Mouse (Mus musculus) urinary bladder, adult 2 months (tissue): ENCODE measurements around the gene Cnnm4. TPM values are rescaled to one million over a fixed set of nuclear protein-coding genes. Genes with fewer than 3 reads are reported as not detected.
A peak's percentile ranks its signal among the peaks of the same experiment; 100 is the strongest.

Experiments
- DNase-seq: peaks from one replicate; pipeline ENCODE4 v3.0.0; 2022; ENCODE audit warnings: low spot score
- polyA plus RNA-seq: library from polyadenylated mRNA; depleted of rRNA; stranded (reverse); fragments of >200 nt; gene quantifications from 2 replicates; pipeline ENCODE4 v1.2.3, GENCODE M21; 2012; rRNA removed

Gene Cnnm4
- 8.6 and 9.1 TPM in 2 replicates for polyA plus RNA-seq

GRCm38 (mm10) chr1:36471181-36472105 lies at the start of gene Cnnm4:
Gene Cnnm4, plus strand, starts transcription at chr1:36471620.
- DNase-seq, result peak; percentile 80

- DNase-seq, result no peak
Measured at GRCm38 (mm10) chr1:36429511-36429910, 41.9 kb upstream of the Cnnm4 start.

- DNase-seq, result no peak
Measured at GRCm38 (mm10) chr1:36432999-36433398, 38.4 kb upstream of the Cnnm4 start.

- no peak for DNase-seq
Measured at GRCm38 (mm10) chr1:36433616-36434015, 37.8 kb upstream of the Cnnm4 start.

GRCm38 (mm10) chr1:36435071-36435470 lies 36.3 kb upstream of the Cnnm4 start:
- DNase-seq, result no peak

- DNase-seq, result no peak
Measured at GRCm38 (mm10) chr1:36436515-36436914, 34.9 kb upstream of the Cnnm4 start.

GRCm38 (mm10) chr1:36437223-36437622 lies 34.2 kb upstream of the Cnnm4 start:
- no peak for DNase-seq

GRCm38 (mm10) chr1:36441101-36441500 lies 30.3 kb upstream of the Cnnm4 start:
- DNase-seq, result no peak

GRCm38 (mm10) chr1:36444471-36445464 lies 26.7 kb upstream of the Cnnm4 start, which contains the start of gene Lman2l:
Gene Lman2l, minus strand, starts transcription at chr1:36445271.
- peak; percentile 85 for DNase-seq

GRCm38 (mm10) chr1:36445508-36445907 lies 25.9 kb upstream of the Cnnm4 start:
- DNase-seq, result no peak

GRCm38 (mm10) chr1:36446106-36446824 lies 25.2 kb upstream of the Cnnm4 start:
- no peak for DNase-seq

GRCm38 (mm10) chr1:36446841-36447240 lies 24.6 kb upstream of the Cnnm4 start:
- DNase-seq, result no peak

- no peak for DNase-seq
Measured at GRCm38 (mm10) chr1:36454055-36454815, 17.2 kb upstream of the Cnnm4 start.

GRCm38 (mm10) chr1:36457388-36458014 lies 13.9 kb upstream of the Cnnm4 start:
- DNase-seq, result no peak

- DNase-seq, result no peak
Measured at GRCm38 (mm10) chr1:36458169-36458568, 13.3 kb upstream of the Cnnm4 start.

GRCm38 (mm10) chr1:36461829-36462228 lies 9.6 kb upstream of the Cnnm4 start:
- DNase-seq, result no peak

GRCm38 (mm10) chr1:36465641-36466160 lies 5.7 kb upstream of the Cnnm4 start:
- DNase-seq, result no peak

GRCm38 (mm10) chr1:36467446-36467845 lies 4.0 kb upstream of the Cnnm4 start:
- no peak for DNase-seq

GRCm38 (mm10) chr1:36469811-36470444 lies 1.5 kb upstream of the Cnnm4 start:
- no peak for DNase-seq

- DNase-seq, result no peak
Measured at GRCm38 (mm10) chr1:36472106-36472440, 653 bp downstream of the Cnnm4 start.
